ENCODE assay signal across 15 mouse cellular contexts in the genomic region with DNA sequence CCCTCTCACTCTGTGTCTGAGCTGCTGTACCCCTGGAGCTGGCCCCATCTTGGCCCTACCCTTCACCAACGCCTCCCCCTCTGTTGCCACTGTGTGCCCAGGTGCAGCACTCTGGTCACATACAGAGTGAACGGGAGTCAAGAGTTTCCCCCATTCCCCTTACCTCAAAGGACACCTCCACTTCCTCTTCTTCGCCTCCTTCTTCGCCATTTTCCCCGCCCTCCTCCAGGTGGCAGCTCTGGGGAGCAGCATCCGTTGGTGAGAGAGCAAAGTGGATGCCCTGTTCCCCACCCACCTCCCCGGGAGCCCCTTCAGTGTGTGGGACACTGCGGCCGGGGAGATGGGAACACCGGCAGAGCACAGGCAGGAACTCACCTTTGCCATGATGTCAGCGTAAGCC.
"Had no signal": no experiment of that assay in that cellular context is flagged by ENCODE, and none has a peak within 500 bp of the region (broad histone marks: within the 10 kb centered on the region; RNA-seq: fewer than 3 reads in every experiment).

No protein-coding gene starts in this region.

- H3K27ac ChIP-seq: kidney, embryonic 15.5 days; left cerebral cortex, adult 2 months; limb, embryonic 10.5 days; liver, embryonic 12.5 days; lung, embryonic 15.5 days; macrophage; midbrain, embryonic 12.5 days; neural tube, embryonic 15.5 days; stomach, postnatal 0 days had no signal

- H3K9ac ChIP-seq: kidney, embryonic 15.5 days; liver, embryonic 12.5 days; lung, embryonic 15.5 days; midbrain, embryonic 12.5 days; neural tube, embryonic 15.5 days had no signal

- ATAC-seq: liver, embryonic 12.5 days; midbrain, embryonic 16.5 days had no signal

- H3K9me3 ChIP-seq: kidney, embryonic 15.5 days; limb, embryonic 10.5 days; liver, embryonic 12.5 days; lung, embryonic 15.5 days; midbrain, embryonic 12.5 days; neural tube, embryonic 15.5 days had no signal

- H3K36me3 ChIP-seq: kidney, embryonic 15.5 days; liver, embryonic 12.5 days; lung, embryonic 15.5 days; midbrain, embryonic 12.5 days; neural tube, embryonic 15.5 days had no signal

- H3K4me3 ChIP-seq: kidney, embryonic 15.5 days; left cerebral cortex, adult 2 months; limb, embryonic 10.5 days; liver, embryonic 12.5 days; lung, embryonic 15.5 days; midbrain, embryonic 12.5 days; neural tube, embryonic 15.5 days had no signal

- DNase-seq: kidney, adult 2 months; kidney, postnatal 14 days; lung, postnatal 14 days; right cerebral cortex, adult 18-20 months; right cerebral cortex, postnatal 25 days had no signal
